Mouse (Mus musculus) activated CD4-positive, CD25-positive, alpha-beta regulatory T cell, adult 4 months (primary cell): ENCODE data around the gene Gm3604. TPM values are rescaled to one million over a fixed set of nuclear protein-coding genes. Genes with fewer than 3 reads are reported as not detected.
"Not testable (repeated sequence)": the region's sequence is repeated elsewhere in the genome, so short reads cannot be mapped to it uniquely, and the experiment has no call there.

Experiments
- ATAC-seq: one replicate; pipeline ENCODE4 v1.8.0; 2017
- polyA plus RNA-seq, 2 experiments: library from polyadenylated mRNA; unstranded; fragments of 100-300 nt; shearing (Covaris generic); gene quantifications; one replicate each; pipeline ENCODE4 v1.2.1; 2017

Gm3604 gene
- polyA plus RNA-seq, result 1 to 10 TPM; 4.1 to 7.1 TPM

DNA sequence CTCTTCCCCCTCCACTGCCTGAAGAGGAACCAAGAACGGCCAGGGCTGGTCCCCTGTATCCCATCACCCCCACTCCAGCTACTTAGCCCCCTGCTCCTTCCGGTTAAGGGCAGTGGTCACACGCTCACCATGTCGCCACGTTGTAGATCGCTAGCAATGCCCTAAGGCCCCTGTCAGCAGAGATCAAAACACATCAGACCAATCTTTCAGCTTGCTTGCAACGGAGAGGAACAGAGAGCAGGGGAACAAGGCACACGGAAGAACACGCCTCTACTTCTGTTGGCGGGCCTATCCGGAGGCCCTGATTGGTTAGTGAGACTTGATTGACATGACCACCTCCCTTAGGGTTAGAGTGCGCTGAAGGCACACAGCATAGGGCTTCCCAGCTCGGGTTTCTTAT is at the start of gene Gm3604:
Gene Gm3604, minus strand, starts transcription at position 226 of the 400 bp plus-strand sequence.
- ATAC-seq, result peak; percentile 63

DNA sequence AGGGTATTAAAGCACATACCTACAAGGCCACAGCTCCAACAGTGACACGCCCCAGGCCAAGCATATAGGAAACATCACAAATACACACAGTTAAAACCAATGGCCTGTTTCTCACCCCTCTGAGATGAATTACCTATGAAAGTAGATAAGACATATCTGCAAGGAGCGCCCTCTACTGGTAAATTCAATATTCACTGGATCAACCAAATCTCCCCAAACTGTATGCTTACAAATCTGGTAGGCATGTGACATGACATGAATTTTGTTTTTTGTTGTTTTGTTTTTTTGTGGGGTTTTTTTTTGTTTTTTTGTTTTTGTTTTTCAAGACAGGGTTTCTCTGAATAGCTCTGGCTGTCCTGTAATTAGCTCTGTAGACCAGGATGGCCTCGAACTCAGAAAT is 16.2 kb upstream of the Gm3604 start:
- not testable (repeated sequence) for ATAC-seq

DNA sequence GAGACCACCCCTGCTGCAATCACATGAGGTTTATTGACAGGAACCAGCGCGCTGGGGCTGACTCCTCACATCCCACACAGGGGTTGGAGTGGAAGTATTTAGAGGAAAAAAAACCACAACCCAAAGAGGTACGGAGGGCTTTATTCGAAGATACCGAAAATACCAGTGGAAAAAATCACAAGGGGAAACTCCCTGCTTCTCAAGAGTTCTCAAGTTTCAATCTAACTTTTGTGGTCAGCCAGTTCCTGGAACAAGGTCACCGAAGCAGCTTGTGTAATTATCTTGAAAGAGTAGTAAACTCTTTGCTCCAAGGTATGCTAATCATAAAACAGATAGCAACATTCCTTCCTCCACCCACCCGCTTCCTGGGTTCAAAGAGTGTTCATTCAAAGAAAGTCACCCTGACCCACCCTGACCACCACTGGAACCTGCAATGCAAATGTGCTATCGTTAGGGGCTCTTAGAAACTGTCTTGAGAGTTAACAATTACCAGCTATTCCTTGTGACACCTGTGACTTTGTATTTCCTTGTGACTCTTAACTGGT is 7.2 kb upstream of the Gm3604 start:
- not testable (repeated sequence) for ATAC-seq

DNA sequence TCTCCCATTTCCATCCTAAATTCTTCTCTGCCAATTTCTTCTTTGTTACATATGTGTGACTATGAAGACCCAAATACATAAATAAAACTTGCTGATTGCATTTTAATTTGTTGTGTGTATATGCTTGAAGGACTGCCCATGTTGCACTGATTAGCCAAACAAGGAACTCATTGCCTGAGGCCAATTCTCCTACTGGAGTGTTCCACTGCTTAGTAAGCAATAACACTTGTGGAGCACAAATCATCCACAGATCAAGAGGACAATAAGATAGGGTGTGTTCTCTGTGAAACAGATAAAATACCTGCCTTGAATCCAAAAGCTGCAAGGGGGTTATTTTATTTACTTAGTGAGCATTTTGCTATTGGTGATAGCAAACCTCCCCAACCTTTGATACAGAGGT is 51.2 kb downstream of the Gm3604 start:
- ATAC-seq, result no peak

DNA sequence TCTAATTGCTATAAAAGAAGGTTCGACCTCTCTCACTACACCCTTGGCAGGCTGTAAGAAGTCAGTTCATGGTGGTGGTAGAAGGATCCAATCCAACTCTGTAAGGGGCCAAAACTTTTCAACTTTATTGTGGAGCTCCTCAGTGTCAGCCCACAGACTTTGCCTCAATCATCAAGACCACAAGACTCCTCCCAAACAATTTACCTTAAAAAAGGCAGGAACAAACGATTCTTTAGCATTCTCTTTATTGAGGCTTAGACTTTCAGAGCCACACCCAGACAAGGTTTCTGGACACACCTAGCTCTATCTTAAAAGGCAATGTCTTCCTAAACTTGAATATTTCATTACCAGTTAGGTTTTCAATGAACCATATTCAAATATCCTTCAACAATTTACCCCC is 51.6 kb downstream of the Gm3604 start:
- no peak for ATAC-seq

Other genes starting within 250 kb of the Gm3604 start
- 10 to 100 TPM; 13.2 to 21.1 TPM for gene Gm49359, start 83.7 kb upstream of the Gm3604 start, polyA plus RNA-seq
- gene Zfp935, start 175.3 kb upstream of the Gm3604 start, polyA plus RNA-seq, result 1 to 10 TPM; 1.1 to 4.9 TPM
- 10 to 100 TPM; 13.1 to 13.3 TPM for gene Zfp934, start 188.0 kb upstream of the Gm3604 start, polyA plus RNA-seq
- 1 to 10 TPM; 3.9 to 8.3 TPM for gene 6720489N17Rik, start 241.0 kb upstream of the Gm3604 start, polyA plus RNA-seq